Mouse (Mus musculus): ENCODE data around the gene Dhx29. TPM values are rescaled to one million over a fixed set of nuclear protein-coding genes. Genes with fewer than 3 reads are reported as not detected.

The Dhx29 gene
- polyA plus RNA-seq, 1 experiment = 5.2 TPM

DNA sequence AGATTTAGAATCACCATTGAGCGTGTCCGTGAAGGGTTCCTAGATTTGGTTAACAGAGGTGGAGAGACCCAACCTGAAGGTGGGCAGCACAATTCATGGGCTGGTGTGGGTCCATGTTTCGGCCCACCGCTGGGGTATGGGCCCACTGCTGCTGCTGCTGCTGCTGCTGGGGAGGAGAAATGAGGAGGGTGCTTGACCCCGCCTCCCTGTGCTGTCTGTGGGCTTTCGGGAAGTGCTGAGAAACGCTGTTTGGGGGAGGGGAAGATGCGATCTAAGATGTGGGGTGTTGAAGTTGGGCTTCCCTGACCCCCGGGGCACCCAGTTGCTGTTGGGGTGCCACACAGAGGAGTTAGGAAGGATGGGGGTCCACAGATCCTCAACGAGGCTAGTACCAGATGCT, 49.5 kb downstream of the Dhx29 start:
- TF ChIP-seq CTCF (IDR thresholded peaks at IDR 0.05; ENCODE audit: borderline replicate concordance, control insufficient read depth, extremely low read depth, insufficient read depth, low read length, poor library complexity) (no peak), POLR2A (IDR thresholded peaks at IDR 0.05; ENCODE audit: control insufficient read depth, extremely low read depth, insufficient read depth, low read length, poor library complexity) (no peak)
- Histone ChIP-seq H3K36me3 (ENCODE audit: control insufficient read depth, insufficient read depth, low read length) (no peaks in the 10 kb centered on the region), H3K4me1 (replicated peaks; ENCODE audit: control insufficient read depth, insufficient read depth, low read length) (peaks cover 5% of the 10 kb centered on the region), H3K4me3 (ENCODE audit: control insufficient read depth, insufficient read depth, low read length) (peak overlapping the region; percentile 22), H3K27ac (ENCODE audit: control insufficient read depth, insufficient read depth, low read length) (no peak overlapping the region), H3K27me3 (ENCODE audit: control insufficient read depth, insufficient read depth, low read length) (no peaks in the 10 kb centered on the region; the same call in 1 of the 2 replicates)
- DNase-seq = no peak
- 31% methylated on average over 10 of the region's 10 CpGs for WGBS

DNA sequence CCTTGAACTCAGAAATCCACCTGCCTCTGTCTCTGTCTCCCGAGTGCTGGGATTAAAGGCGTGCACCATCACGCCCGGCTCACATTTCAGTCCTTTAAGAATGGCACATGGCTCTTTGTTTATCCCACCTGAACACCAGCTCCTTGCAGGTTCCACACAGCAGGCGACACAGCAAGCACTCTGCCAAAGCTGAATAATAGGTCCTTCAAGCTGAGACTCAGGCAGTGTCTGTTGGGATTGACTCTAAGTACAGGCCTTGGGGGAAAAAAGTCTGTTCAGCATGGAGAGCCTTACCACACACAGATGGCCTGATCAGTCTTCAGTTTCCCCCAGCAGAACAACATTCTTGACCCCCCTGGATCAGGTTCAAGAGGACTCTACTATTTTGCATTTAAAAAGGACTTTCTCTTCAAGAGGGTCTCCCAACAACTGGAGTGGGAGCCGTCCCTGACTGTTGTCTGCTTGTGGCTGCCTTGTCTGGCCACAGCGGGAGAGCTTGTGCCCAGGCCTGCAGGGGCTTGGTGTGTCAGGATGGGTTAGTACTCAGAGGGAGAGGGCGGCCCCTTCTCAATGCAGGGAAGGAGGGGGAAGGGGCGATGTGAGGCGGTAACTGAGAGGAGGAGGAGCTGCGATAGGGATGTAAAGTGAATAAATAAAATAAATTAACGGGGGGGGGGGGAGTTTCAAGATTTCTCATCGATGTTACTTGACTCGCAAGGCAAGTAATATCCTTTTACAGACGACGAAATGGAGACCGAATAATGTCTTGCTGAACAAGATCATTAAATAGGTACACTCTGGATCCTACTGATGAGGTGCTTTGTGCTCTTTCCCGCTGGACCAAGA, 58.6 kb downstream of the Dhx29 start:
- no peak overlapping the region for H3K4me3 ChIP-seq (ENCODE audit: control insufficient read depth, insufficient read depth, low read length)
- H3K4me1 ChIP-seq (replicated peaks; ENCODE audit: control insufficient read depth, insufficient read depth, low read length) = peaks cover 23% of the 10 kb centered on the region
- TF ChIP-seq POLR2A (IDR thresholded peaks at IDR 0.05; ENCODE audit: control insufficient read depth, extremely low read depth, insufficient read depth, low read length, poor library complexity) = no peak
- no peak for TF ChIP-seq CTCF (IDR thresholded peaks at IDR 0.05; ENCODE audit: borderline replicate concordance, control insufficient read depth, extremely low read depth, insufficient read depth, low read length, poor library complexity)
- H3K27me3 ChIP-seq (ENCODE audit: control insufficient read depth, insufficient read depth, low read length) = peaks cover 28% of the 10 kb centered on the region
- no peak overlapping the region for H3K27ac ChIP-seq (ENCODE audit: control insufficient read depth, insufficient read depth, low read length)
- H3K36me3 ChIP-seq (ENCODE audit: control insufficient read depth, insufficient read depth, low read length) = no peaks in the 10 kb centered on the region
- no peak for DNase-seq
- 37% methylated on average over 18 of the region's 18 CpGs for WGBS

DNA sequence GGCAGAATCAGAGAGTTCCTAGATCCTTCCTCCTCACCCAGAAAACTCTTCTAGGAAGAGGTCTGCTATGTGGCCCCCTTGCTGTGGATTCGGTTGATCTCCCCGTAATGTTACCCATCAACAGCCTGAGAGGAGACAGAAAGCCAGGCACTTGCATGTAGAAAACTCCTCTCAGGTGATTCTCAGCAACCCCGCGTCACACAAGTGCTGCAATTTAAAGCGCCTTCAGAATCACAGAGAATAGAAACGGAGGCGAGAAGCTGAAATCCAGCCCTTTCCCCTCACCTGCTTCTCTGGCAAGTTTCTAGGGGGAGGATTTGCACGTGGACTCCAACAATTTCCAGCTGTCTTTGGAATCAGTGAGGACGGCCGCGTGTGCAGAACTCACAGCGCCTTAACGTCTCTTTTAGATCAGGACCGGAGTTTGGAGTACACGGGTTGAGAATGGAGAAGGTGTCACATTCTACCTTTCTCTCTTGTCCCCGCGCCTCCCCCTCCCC, 59.2 kb downstream of the Dhx29 start:
- no peaks in the 10 kb centered on the region for H3K36me3 ChIP-seq (ENCODE audit: control insufficient read depth, insufficient read depth, low read length)
- no peak overlapping the region for H3K27ac ChIP-seq (ENCODE audit: control insufficient read depth, insufficient read depth, low read length)
- WGBS = 7% methylated on average over 17 of the region's 17 CpGs
- H3K4me3 ChIP-seq (ENCODE audit: control insufficient read depth, insufficient read depth, low read length) = no peak overlapping the region
- peaks cover 28% of the 10 kb centered on the region for H3K27me3 ChIP-seq (ENCODE audit: control insufficient read depth, insufficient read depth, low read length)
- peaks cover 23% of the 10 kb centered on the region for H3K4me1 ChIP-seq (replicated peaks; ENCODE audit: control insufficient read depth, insufficient read depth, low read length)
- TF ChIP-seq CTCF (IDR thresholded peaks at IDR 0.05; ENCODE audit: borderline replicate concordance, control insufficient read depth, extremely low read depth, insufficient read depth, low read length, poor library complexity) (no peak), POLR2A (IDR thresholded peaks at IDR 0.05; ENCODE audit: control insufficient read depth, extremely low read depth, insufficient read depth, low read length, poor library complexity) (no peak)
- DNase-seq = no peak

DNA sequence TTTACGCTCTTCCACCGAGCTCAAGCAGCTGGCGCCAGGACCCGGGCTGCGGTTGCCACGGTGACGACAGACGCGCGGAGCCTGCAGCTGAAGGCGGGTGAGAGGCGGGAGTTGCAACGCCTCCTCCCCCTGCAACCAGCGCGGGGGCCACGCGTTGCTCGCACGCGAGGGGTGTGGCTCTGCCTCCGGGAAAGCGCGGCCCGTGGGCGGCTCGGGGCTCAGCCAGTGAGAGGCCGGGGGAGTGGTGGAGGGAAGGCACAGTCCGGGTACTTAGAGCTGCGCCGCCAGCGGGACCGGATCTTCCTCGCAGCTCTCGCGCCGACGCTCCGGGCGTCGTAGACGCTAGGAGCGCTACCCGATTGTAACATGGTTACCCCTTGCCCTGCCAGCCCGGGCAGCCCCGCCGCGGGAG, 60.3 kb downstream of the Dhx29 start, which contains the start of gene Ccno:
Gene Ccno (plus strand): TSS at position 271 of the 412 bp plus-strand sequence.
- Histone ChIP-seq H3K4me3 (ENCODE audit: control insufficient read depth, insufficient read depth, low read length) (peak within 1 kb of the TSS; percentile 47), H3K36me3 (ENCODE audit: control insufficient read depth, insufficient read depth, low read length) (no peaks in the 10 kb centered on the region), H3K27me3 (ENCODE audit: control insufficient read depth, insufficient read depth, low read length) (peaks cover 28% of the 10 kb centered on the region), H3K27ac (ENCODE audit: control insufficient read depth, insufficient read depth, low read length) (no peak within 1 kb of the TSS), H3K4me1 (replicated peaks; ENCODE audit: control insufficient read depth, insufficient read depth, low read length) (peaks cover 23% of the 10 kb centered on the region)
- TF ChIP-seq CTCF (IDR thresholded peaks at IDR 0.05; ENCODE audit: borderline replicate concordance, control insufficient read depth, extremely low read depth, insufficient read depth, low read length, poor library complexity) (peak; percentile 46; the same call in 1 of the 2 replicates), POLR2A (IDR thresholded peaks at IDR 0.05; ENCODE audit: control insufficient read depth, extremely low read depth, insufficient read depth, low read length, poor library complexity) (peak; percentile 55; the same call in 1 of the 2 replicates)
- DNase-seq = peak; percentile 95
- 0% methylated on average over 47 of the region's 47 CpGs for WGBS

DNA sequence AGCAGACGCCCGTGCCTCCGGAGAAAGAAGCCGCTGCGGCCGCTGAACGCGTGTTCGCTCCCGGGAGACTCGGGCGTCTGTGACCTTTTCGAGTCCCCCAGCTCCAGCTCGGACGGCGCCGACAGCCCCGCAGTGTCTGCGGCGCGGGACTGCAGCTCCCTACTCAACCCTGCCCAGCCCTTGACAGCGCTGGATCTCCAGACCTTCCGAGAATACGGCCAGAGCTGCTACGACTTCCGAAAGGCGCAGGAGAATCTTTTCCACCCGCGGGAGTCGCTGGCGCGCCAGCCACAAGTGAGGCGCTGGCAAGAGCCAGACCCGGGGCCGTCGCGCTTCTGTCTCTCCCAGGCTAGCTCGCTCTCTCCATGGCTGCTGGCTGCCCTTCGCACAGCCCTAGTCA, 60.7 kb downstream of the Dhx29 start:
- Histone ChIP-seq H3K4me3 (ENCODE audit: control insufficient read depth, insufficient read depth, low read length) (peak overlapping the region; percentile 47), H3K36me3 (ENCODE audit: control insufficient read depth, insufficient read depth, low read length) (no peaks in the 10 kb centered on the region), H3K4me1 (replicated peaks; ENCODE audit: control insufficient read depth, insufficient read depth, low read length) (peaks cover 23% of the 10 kb centered on the region), H3K27ac (ENCODE audit: control insufficient read depth, insufficient read depth, low read length) (no peak overlapping the region), H3K27me3 (ENCODE audit: control insufficient read depth, insufficient read depth, low read length) (peaks cover 28% of the 10 kb centered on the region)
- under 1% methylated on average over 39 of the region's 39 CpGs for WGBS
- no peak for TF ChIP-seq POLR2A (IDR thresholded peaks at IDR 0.05; ENCODE audit: control insufficient read depth, extremely low read depth, insufficient read depth, low read length, poor library complexity)
- TF ChIP-seq CTCF (IDR thresholded peaks at IDR 0.05; ENCODE audit: borderline replicate concordance, control insufficient read depth, extremely low read depth, insufficient read depth, low read length, poor library complexity) = no peak
- DNase-seq = no peak

DNA sequence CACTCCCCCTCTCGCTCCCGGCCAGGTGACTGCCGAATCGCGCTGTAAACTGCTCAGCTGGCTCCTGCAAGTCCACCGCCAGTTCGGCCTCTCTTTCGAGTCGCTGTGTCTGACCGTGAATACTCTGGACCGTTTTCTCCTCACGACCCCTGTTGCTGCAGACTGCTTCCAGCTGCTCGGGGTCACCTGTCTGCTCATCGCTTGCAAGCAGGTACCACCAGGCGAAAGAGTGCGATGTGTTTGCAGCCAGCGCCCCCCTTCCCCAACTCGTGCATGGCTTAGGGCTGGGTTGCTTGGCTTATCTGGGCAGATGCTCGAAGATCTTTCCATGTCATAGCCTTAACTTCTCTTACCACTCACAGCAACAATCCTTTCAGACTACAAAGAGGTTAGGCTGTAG, 61.6 kb downstream of the Dhx29 start:
- Histone ChIP-seq H3K27ac (ENCODE audit: control insufficient read depth, insufficient read depth, low read length) (no peak overlapping the region), H3K36me3 (ENCODE audit: control insufficient read depth, insufficient read depth, low read length) (no peaks in the 10 kb centered on the region), H3K27me3 (ENCODE audit: control insufficient read depth, insufficient read depth, low read length) (peaks cover 35% of the 10 kb centered on the region), H3K4me1 (replicated peaks; ENCODE audit: control insufficient read depth, insufficient read depth, low read length) (peaks cover 29% of the 10 kb centered on the region), H3K4me3 (ENCODE audit: control insufficient read depth, insufficient read depth, low read length) (peak overlapping the region; percentile 27)
- TF ChIP-seq CTCF (IDR thresholded peaks at IDR 0.05; ENCODE audit: borderline replicate concordance, control insufficient read depth, extremely low read depth, insufficient read depth, low read length, poor library complexity) (no peak), POLR2A (IDR thresholded peaks at IDR 0.05; ENCODE audit: control insufficient read depth, extremely low read depth, insufficient read depth, low read length, poor library complexity) (no peak)
- peak; percentile 10 for DNase-seq
- 4% methylated on average over 19 of the region's 19 CpGs for WGBS

Data from thymus, adult 2 months (tissue).